Mouse (Mus musculus) thymus, postnatal 36 days (tissue): ENCODE results near the gene Olfr1411.

Source experiments
- DNase-seq, 2 experiments: peaks; one replicate each; pipeline ENCODE4 v3.0.0; 2022; ENCODE audit warnings: mixed read lengths in 2 of 2

Olfr1411 gene

DNA sequence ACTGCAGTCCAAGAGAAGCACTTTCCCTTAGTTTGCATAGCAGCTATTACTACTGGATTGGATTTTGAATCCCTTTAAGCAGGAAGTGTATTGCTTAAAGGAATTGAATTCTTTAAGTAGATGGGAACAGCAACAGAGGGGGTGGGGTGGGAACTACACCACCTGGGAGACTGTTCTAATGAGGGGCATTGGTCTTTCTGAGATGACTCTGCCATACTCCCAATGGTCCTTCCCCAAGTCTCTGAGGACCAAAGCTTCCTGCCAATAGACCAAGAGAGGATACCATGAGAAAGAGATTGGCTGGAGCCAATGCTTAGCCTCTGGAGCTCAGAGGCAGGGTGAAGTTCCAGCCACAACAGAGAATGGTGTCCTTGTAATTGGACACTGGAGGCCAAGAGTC is at the start of gene Olfr1411:
Gene Olfr1411 (plus strand): TSS at position 301 of the 400 bp plus-strand sequence.
- DNase-seq, result no peak

DNA sequence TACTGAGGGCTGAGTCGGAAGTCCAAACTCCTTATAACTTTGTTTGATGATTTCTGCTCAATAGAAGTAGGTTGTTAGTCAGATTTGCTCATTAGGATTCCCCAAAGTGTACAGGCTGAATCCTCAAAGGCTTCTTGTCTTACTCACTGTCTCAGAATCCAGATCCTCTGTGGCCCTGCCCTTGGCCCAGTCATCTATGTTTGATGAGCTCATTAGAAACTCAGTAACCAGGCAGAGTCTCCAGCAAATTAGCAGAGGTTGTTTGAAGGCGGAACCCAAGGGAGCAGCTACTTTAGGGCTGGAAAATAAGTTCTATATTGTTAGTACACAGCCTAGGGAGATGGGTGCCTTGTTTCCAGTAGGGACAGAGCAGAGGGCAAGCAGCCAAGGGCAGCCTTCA is 48.3 kb upstream of the Olfr1411 start:
- DNase-seq, result no peak

DNA sequence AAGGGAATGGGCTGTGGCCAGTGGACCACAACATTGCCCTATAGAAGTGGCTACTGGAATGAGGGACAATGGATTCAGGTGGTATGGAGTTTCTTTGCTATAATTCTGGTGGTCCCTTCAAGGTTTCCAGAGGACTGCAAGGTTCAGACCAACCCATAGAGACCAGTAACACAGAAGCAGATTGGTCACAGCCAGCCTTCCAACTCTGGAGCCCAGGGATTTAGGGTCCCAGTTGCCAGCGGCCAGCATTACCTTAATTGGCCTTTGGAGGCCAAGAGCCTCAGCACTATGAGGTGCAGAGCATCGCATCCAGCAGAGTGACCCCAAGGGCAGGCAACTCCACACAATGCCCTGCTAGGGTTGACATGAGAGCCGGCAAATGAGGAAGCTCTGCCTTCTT is 23.2 kb upstream of the Olfr1411 start, which contains the start of gene Olfr1413:
Gene Olfr1413 (plus strand): TSS at position 301 of the 400 bp plus-strand sequence.
- no peak for DNase-seq

DNA sequence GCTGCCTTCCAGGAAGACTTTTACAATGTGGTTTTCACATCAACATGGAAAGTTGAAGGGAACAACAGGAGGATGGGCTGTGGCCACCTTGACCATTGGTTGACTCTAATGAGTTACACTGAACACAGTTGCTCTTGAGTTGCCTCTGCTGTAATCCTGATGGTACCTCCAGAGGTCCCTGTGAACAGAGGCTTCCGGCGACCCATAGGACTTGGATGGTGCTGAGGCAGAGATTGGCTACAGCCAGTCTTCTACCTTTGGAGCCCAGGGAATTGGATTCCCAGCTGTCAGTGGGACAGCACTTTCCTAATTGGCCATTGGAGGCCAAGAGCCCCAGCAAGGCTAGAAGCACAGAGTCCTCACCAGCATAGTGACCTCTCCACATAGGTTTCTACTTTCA is 8.7 kb upstream of the Olfr1411 start, which contains the start of gene Olfr1412:
Gene Olfr1412 (plus strand): TSS at position 301 of the 400 bp plus-strand sequence.
- no peak for DNase-seq

DNA sequence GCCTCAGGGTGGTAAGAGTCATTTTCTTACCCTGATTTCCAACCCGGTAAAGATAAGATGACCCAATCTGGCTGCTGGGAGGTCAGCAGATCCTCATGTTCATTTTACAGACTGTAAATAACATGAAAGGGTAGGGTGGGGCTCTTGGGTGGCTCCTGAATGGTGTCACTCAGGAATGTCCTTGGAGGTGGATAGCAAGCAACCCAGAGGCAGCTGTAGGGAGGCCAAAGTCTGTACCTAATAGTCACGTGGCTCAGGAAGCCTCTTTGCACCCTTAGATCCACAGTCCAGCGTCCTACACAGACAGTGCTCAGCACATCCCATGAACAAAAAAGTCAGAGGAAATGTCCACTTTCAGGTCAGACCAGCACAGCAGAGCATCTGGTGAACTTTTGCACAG is 1.8 kb downstream of the Olfr1411 start:
- DNase-seq, result no peak

DNA sequence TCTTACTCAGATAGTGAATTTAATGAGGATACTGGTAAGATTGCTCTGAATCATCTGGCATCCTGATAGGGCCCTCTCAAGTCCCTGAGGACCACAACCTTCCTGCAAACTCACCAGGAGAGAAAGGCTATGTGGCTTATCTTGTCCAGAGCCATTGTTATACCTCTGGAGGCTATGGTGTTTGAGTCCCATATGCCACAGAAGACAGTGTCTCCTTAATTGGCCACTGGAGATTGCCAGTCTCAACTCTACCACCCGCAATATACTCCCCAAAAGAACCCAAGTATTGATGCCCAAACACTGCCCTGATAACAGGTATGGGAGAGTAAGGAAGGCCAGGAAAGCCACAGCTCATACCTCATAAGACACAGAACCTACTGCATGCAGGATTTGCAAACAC is 11.3 kb downstream of the Olfr1411 start, which contains the start of gene Olfr1410:
Gene Olfr1410 (plus strand): TSS at position 301 of the 400 bp plus-strand sequence.
- no peak for DNase-seq

DNA sequence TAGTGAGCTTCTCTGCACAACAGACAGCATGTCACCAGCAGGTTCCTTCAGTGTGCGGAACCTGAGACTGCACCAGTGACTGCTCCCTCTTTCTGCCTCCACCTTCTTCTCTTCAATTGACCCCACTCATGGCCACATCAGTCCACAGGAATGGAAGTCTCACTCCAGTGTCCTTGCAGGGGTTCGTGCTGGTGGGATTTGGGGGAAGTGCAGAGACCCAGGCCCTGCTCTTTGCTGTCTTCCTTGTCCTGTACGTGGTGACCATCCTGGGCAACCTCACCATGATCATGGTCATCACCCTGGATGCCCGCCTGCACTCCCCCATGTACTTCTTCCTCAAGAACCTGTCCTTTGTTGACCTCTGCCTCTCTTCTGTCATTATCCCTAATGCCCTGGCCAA is 13.5 kb downstream of the Olfr1411 start:
- DNase-seq, result no peak

DNA sequence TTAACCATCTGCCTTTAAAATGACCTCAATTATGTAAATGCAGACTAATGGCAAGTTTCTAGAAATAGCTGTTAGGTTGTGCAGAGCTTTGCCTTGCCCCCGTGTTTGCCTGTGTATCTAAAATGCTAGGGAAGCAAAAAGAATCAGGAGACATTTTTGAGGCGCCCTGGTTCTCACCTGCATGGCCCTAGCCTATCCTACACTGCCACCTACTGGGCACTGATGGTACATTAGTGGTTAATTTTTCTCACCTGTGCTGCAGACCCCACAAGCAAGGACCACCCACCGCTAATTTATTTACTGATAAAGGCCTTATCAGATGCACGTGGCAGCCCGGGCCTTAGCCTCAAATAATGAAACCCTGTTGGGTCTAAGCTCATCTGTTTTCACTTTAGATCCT is 16.8 kb downstream of the Olfr1411 start:
- DNase-seq, result peak; percentile 21 to 41

DNA sequence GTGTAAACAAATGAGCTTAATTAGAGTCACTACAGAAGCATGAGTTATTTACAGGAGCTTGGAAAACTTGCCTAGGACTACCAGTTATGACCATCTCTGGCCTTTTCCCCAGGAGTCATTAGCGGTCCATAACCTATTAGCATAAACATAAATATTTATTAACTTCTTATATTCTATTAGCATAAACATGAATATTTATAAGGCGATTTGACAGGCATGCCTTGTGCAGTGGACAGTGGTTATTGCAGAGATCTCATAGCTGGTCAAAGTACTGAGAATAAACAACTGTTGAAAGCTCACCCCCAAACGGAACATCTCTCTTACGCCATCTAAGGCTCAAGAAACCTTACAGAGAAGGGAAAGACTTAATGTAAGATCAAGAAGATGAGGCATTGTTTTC is 19.0 kb downstream of the Olfr1411 start:
- DNase-seq, result no peak

DNA sequence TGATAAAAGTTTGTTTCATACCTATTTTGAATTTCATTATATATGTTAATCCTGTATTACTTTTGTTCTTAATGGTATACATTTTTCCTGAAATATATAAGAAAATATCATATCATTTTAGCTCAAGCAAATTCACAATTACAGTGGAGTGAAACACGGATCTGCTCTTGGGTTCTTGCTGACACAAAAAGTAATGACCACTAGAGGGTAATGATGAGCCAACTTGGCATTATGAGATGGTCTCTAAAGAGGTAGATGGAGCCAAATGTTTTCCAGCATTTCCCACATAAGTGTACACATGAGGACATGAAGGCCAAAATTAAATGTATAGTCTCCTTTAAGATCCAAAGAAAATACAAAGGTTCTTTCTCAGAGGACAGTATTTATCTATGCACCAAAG is 20.3 kb downstream of the Olfr1411 start:
- DNase-seq, result no peak

DNA sequence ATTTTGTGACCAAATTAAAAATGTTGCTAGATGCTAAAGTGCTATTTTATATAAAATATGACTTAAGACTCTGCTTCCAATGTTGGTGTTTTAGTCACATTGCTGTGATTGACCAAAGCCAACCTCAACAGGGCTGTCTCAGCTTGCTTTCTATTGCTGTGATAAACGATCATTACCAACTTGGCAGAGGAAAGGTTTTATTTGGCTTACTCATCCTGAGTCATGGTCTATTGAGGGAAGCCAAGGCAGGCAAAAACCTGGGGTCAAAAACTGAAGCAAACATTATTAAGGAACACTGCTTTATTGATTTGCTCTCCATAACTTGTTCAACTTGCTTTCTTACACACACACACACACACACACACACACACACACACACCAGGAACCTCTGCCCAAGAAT is 21.8 kb downstream of the Olfr1411 start:
- DNase-seq, result no peak

DNA sequence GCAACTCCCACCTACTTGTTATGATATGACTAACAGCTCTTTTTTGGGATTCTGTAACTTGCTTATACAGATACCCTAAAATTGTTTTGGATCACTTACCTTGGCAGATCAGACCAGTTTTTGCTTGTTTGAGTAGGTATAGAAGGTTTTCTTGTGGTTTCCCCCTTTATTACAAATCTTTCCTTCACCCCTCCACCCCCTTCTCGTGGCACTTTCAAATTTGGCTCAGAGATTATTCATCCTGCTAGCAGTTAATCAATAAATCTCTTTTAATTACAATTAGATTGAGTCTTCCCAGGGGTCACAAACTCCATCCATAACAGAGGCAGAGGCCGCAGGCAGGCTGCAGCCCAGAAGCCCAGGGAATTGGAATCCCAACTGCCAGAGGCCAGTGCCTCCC is 23.3 kb downstream of the Olfr1411 start, which contains the start of gene Olfr12:
Gene Olfr12 (plus strand): TSS at position 301 of the 400 bp plus-strand sequence.
- DNase-seq, result no peak

DNA sequence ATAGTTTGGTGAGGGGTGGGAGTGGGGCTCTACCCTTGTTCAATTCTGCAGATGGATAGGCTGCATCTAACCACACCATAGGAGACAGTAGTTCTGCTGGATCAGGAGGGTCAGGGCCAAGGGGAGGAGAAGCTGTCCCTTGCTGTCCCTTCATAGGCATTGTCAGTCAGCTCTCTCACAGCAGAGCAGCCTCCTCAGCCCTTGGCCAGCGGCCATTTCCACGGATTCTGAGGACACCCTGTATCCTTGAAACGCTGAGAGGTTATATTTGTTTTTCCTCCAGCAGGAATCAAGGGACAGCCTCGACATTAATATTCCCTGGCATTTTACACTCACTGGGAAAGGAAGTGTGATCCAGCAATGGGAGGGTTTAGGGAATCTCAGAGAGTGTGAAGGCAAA is 24.1 kb downstream of the Olfr1411 start:
- no peak for DNase-seq

DNA sequence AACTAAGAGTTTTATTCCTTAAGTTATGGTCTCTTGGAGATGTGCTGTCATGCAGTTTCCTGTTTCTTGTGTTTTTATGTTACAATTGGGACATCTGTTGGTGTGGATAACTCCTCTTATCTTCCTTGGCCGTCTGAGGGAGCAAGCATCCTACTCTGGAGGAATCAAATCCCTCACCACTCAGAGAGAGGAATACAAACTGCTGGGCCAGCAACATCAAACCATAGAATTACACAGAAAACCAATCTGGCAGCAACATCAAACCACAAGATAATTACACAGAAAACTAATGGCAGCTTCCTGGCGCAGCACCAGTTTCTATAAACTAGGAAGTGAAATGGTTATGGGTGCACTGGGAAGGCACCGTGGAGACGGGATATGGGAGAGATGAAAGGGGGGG is 34.0 kb downstream of the Olfr1411 start:
- DNase-seq, result no peak

DNA sequence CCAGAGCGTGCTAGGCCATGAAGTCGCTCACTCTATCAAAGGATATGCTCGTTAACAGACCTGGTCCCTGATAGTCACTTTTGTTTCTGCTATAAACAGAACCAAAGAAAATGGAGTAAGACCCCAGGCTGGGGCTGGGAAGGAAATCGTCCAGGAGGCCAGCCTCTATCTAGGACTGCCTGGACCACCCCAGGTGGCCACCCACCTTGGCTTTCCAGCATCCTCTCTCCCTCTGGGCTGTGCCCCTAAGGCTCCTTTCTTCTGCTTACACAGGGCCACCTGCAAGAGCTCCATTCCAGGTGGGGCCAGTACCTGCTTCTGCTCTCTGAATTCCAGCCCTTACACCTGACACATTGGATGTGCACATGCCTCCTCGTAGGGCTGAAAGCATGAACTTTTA is 38.0 kb downstream of the Olfr1411 start:
- DNase-seq, result no peak

DNA sequence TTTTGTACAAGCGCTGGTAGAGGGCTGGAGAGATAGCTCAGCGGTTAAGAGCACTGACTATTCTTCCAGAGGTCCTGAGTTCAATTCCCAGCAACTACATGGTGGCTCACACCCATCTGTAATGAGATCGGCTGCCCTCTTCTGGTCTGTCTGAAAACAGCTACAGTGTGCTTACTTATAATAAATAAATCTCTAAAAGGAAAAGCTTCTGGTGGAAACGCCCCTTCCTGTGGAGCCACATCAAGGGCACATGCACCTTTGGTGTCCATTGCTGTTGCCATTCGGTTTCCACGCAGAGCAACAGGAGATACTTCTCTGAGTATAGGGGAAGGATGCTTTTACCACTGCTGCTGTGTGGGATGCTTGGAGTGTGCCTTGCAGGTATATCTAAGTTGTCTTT is 38.7 kb downstream of the Olfr1411 start:
- no peak for DNase-seq

DNA sequence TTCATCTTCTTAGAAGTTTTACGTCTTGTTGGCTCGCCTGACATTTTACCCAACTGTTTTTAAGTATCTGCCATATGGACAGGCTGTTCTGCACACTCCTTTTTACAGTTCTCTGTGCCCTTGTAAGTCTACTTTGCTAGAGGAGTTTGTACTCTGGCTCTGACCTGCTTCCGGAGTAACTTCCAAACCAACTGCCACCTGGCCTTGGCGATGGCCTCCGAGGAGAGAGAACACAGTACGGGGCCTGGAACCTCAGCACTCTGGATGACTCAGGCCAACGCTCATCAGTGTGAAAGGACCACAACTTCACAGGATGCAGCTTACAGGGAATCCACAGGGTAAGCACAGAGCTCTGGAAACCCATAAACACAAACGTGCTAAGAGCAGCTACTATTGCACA is 39.5 kb downstream of the Olfr1411 start:
- no peak for DNase-seq

DNA sequence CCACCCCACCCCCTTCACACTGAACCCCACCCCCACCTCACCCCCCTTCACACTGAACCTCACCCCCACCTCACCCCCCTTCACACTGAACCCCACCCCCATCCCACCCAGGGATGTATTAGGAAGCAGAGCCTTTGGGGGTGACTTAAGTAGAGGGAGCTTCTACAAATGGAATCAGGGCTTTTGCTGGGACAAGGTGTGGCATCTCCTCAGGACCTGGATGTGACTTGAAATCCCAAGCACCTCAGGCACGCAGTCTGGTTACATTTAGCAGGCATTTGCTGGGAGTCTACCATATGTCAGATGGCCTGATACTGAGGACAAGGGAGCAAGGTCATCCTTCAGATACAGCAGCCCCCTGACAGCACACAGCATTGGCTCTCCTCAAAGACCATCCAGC is 40.4 kb downstream of the Olfr1411 start:
- no peak for DNase-seq

DNA sequence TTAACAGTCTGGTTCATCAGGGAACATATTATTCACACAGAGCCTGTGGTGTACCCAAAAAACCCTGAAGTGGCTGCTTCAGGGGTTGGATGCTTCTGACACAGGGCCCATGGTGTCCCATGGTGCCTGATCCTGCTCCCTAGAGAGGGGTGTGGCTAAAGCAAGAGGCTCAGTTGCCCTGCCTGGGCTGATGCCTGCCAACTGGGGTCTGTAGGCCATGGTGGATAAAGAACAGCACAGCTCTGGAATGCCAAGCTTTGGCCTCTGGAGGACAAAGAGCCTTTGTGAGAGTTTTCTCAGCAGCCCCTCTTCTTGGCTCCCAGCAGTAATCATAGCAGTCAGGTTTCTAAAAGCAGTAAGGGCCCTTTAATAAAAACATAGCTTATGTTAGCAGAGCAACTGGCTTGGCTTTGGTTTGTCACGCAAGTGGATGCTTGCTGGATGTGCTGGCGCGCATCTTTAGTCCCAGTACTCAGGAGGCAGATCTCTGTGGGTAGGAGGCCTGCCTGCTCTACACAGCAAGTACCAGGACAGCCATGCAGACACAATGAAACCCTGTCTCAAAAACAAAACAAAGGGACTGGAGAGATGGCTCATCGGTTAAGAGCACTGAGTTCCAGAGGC is 40.9 kb downstream of the Olfr1411 start:
- DNase-seq, result no peak

DNA sequence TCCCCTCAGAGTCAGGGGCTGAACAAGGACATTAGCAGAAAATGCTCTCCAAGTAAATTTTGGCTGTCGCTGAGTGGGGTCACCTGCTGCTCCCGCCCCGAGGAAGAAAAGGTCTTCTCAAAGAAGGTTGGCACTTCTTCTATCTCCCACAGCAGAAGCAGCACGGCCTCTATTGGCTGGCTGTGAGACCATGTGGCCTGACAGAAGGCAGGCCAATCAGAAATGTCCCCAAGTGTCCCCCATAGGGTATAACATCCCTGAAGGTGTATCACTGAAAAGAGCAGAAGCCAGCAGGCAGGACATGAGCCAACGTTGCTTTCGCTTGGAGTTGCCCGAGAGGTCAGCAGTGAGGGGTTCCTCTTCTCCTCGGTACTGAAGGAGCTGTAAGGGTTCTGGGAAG is 41.8 kb downstream of the Olfr1411 start:
- no peak for DNase-seq

DNA sequence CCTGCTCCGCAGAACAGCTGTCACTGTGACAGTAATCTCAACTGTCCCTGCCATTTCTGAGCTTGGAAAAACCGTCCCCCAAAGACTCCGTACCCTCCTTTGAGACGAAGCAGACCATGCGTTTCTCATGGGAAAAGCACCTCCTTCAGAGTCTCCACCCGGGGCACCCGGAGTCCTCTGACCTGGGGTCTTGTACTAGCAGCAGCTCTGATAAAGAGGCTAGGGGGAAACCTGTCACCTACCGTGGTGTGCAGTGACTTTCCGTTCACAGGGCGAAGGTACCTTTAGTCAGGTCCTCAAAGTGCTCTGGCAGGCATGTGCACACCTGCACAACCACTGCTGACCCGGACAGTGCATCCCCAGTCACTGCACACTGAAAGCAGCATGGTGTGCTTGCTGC is 42.5 kb downstream of the Olfr1411 start:
- no peak for DNase-seq

DNA sequence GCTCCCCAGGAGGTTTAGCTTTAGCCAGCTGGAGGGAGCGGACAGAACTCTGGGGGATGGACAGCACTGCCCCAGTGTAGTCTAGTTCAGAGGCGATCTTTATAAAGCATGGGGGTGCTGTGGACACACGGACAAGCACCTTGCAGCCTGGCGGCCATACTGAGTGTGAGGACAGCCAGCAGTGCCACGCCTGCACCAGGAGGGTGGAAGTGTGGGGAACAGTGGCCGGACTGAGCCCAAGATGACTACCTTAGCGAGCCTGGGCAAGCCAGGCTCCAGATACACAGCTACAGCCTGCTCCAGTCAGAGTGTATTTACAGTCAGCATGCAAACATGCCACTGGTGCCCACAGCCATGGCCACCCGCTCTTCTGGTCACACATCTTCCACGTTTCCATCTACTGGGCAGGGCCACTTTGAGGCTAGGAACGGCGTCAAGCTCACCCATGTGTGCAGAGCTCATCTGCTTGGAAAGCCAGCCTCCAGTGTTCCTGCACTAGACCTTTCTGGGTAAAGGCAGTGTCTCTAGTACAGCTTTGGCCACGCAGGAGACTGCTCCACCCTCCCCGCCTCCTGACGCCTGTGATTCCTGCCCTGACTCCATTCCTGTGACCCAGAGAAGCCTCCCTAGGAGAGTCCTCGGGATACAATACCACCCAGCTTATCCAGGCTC is 43.4 kb downstream of the Olfr1411 start:
- DNase-seq, result no peak

DNA sequence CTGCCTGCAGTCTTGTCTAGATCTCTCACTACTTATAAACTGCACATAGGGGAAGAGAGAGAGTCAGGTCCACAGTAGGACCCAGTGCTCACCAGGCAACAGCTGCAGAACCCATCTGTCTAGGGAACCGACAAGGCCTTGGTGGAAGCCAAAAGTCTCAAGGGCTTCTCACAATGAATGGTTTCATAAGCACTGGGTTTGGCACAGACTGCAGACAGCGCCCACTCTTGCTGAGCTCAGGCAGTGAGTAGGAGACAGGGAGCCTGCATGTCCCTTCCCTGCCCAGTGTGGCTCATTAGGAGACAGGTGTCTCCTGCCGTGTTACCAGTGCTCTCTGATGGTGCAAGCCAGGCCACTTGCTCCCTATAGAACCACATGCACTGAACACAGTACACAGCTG is 44.0 kb downstream of the Olfr1411 start:
- DNase-seq, result no peak

DNA sequence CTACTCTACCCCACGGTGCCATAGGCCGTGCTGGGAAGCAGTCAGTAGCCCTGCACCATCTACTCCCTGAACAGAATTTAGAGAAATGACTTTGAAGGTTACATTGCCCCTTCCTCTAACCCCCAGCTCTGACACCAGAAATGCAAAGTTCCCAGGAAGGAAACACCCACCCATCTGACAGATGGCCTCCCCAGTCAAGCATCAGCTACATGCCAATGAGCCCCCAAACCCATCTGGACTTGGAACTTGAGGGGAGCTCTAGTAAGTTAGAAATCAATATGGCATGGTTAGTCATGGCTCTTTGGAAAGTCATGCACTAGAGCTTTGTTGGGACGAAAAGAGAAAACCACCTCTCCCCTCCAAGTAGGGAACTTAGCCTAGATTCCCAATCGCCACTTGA is 44.5 kb downstream of the Olfr1411 start:
- DNase-seq, result no peak

DNA sequence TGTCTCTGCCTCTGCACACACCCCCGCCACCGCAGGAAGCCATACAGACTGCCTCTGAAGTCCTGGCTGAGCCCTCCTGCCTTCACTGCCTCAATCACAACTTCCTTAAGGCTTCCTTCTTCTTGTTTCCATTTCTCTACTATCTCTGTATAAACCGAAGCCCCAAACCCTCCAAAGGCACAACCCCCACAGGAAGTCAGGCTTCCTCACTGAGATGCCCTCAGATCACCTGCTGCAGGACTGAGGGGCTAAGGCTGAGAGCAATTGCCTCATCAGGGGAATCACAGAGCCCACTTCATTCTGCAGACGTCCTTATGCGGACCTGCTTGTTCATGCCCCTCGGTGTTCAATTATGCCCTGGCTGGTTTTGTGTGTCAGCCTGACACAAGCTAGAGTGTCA is 46.2 kb downstream of the Olfr1411 start:
- peak; percentile 10 to 23 for DNase-seq
